Mouse (Mus musculus): ENCODE results near the gene Agt. TPM values are rescaled to one million over a fixed set of nuclear protein-coding genes. Genes with fewer than 3 reads are reported as not detected.
A peak's percentile ranks its signal among the peaks of the same experiment; 100 is the strongest.

Gene Agt
- polyA plus RNA-seq, 1 experiment = 0.27 TPM

DNA sequence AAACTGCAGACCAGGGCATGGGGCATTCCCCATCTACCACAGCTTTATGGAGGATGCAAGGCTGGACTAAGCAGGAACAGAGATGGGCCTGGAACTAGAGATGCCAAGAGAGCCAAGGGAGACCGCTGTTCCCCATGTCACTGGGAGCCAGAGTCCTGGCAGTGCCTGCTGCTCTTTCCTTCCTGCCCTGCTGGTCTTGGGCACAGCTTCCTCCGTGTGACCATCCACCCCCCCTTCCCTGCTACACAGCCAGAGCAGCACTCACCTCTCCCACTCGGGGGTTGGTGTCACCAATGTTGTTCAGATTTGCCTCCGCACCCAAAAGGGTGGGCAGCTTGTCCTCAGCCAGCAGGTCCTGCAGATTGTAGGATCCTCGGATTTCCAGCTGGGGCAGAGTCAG is 12.0 kb downstream of the Agt start:
- H3K4me3 ChIP-seq (replicated peaks) = peak overlapping the region; percentile 25

DNA sequence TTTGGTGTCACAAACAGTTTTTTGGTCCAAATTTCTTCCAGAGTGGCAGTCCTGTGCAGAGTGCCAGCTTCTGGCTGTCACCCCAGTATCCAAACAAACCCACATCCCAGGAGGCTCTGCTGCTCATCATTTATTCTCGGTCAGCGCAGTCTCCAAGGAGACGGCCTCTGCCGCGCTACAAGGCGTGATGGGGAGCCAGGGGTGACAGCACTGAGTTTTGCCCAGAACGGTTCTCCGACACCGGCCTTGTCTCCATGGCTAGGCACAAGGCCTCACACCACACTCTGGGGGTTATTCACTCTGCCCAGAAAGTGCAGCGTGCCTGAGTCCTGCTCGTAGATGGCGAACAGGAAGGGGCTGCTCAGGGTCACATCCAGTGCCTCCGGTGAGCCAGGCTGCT is 12.8 kb downstream of the Agt start:
- no peak for TF ChIP-seq FLI1 (IDR thresholded peaks at IDR 0.05; ENCODE audit: low read length)
- TF ChIP-seq GATA1 (IDR thresholded peaks at IDR 0.05; ENCODE audit: borderline replicate concordance, low read length) = no peak
- H3K9me3 ChIP-seq = no peaks in the 10 kb centered on the region
- peaks cover 22% of the 10 kb centered on the region for H3K27me3 ChIP-seq (replicated peaks)
- peaks cover 58% of the 10 kb centered on the region for H3K4me1 ChIP-seq
- peaks cover 14% of the 10 kb centered on the region for H3K36me3 ChIP-seq (replicated peaks; ENCODE audit: low read length)
- H3K4me3 ChIP-seq (replicated peaks) = no peak overlapping the region

More for the DNA sequence above, 12.0 kb downstream of the Agt start:
- peaks cover 6% of the 10 kb centered on the region for H3K36me3 ChIP-seq (replicated peaks; ENCODE audit: low read length)
- TF ChIP-seq GATA1 (IDR thresholded peaks at IDR 0.05; ENCODE audit: borderline replicate concordance, low read length) (no peak), FLI1 (IDR thresholded peaks at IDR 0.05; ENCODE audit: low read length) (no peak)
- no peaks in the 10 kb centered on the region for H3K9me3 ChIP-seq
- peaks cover 23% of the 10 kb centered on the region for H3K27me3 ChIP-seq (replicated peaks)
- peaks cover 66% of the 10 kb centered on the region for H3K4me1 ChIP-seq

DNA sequence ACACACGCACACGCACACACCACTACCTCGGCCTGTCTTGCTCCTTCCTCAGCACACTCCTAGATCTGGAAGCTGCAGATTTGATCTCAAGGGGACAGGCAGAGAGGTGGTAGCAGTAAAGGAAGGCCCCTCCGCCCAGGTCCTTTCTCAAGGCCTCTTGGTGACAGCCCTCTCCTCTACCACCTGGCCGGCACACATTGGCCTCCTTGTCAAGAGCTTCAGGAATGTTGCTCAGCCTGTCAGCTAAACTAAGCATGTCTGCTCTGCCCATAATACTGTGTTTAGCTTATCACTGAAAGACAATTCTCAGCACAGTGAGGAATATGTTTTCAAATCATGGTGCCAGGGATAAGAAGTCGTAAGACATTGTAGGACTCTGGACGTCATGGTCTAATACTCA is 13.3 kb downstream of the Agt start:
- peaks cover 53% of the 10 kb centered on the region for H3K4me1 ChIP-seq

DNA sequence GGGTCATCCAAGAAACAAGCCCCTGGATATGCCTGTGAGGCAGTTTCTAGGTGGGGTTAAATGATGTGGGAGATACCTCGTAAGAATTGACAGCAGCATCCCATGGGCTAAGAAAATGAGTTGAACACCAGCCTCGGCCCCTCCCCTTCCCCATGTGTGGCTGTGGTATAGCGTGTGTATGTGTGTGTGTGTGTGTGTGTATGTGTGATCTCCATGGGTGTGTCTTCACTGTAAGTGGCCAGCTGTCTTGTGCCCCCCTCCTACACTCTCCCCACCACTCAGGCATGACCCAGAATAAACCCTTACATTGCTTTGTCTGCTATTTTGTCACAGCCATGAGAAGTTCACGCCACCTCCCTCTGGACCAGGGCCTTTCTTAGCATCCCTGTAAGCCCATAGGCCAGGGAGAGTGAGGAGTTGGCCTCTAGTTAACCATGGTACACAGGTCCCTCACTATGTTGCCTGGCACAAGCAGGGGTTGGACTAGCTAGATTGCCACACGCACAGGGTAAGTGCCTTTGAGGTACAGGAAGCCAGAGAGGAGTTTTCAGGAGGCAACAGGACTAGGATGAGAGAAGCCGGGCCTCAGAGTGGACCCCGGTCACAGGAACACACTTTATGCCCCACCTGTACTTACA is 14.3 kb downstream of the Agt start:
- TF ChIP-seq FLI1 (IDR thresholded peaks at IDR 0.05; ENCODE audit: low read length) (no peak), GATA1 (IDR thresholded peaks at IDR 0.05; ENCODE audit: borderline replicate concordance, low read length) (no peak)
- H3K4me1 ChIP-seq = peaks cover 43% of the 10 kb centered on the region
- no peaks in the 10 kb centered on the region for H3K9me3 ChIP-seq
- H3K27me3 ChIP-seq (replicated peaks) = peaks cover 16% of the 10 kb centered on the region
- no peak overlapping the region for H3K4me3 ChIP-seq (replicated peaks)
- H3K36me3 ChIP-seq (replicated peaks; ENCODE audit: low read length) = peaks cover 28% of the 10 kb centered on the region

More for the DNA sequence above, 13.3 kb downstream of the Agt start:
- peaks cover 19% of the 10 kb centered on the region for H3K36me3 ChIP-seq (replicated peaks; ENCODE audit: low read length)
- H3K4me3 ChIP-seq (replicated peaks) = no peak overlapping the region
- peaks cover 22% of the 10 kb centered on the region for H3K27me3 ChIP-seq (replicated peaks)
- TF ChIP-seq FLI1 (IDR thresholded peaks at IDR 0.05; ENCODE audit: low read length) (no peak), GATA1 (IDR thresholded peaks at IDR 0.05; ENCODE audit: borderline replicate concordance, low read length) (no peak)
- no peaks in the 10 kb centered on the region for H3K9me3 ChIP-seq

DNA sequence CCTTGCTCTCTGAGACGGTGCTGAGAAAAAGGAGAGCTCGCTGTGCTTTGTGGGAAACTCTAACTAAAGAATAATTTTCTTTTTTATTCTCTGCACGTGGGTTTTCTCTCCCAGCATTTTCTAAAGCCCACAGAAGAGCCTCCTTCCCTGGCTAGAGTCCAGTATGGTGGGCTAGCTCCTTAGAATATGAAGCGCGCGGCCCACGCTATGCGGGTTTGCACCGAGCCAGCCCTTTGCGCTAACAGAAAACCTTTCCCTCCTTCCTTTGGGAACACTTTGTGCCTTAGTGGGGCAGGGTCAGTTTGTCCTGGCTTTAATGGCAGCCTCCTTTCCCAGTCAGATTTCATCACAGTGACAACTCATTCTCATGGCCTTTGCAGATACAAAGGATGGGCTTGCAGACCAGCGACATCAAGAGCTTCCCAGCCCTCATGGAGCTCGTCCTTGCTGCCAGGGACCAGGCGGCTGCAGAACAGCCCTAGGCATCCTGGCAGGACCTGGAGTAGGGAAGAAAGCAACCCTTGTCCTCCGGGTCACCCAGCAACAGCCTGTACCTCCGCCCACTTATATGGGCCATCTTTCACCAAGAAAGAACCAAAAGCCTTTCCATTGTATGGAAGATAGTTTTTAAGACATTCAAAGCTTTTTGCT is 18.4 kb downstream of the Agt start:
- no peaks in the 10 kb centered on the region for H3K9me3 ChIP-seq
- TF ChIP-seq GATA1 (IDR thresholded peaks at IDR 0.05; ENCODE audit: borderline replicate concordance, low read length) = no peak
- TF ChIP-seq FLI1 (IDR thresholded peaks at IDR 0.05; ENCODE audit: low read length) = no peak
- H3K4me3 ChIP-seq (replicated peaks) = no peak overlapping the region
- peaks cover 8% of the 10 kb centered on the region; the same call in 1 of the 2 replicates for H3K4me1 ChIP-seq
- no peaks in the 10 kb centered on the region for H3K27me3 ChIP-seq (replicated peaks)
- peaks cover 68% of the 10 kb centered on the region for H3K36me3 ChIP-seq (replicated peaks; ENCODE audit: low read length)

DNA sequence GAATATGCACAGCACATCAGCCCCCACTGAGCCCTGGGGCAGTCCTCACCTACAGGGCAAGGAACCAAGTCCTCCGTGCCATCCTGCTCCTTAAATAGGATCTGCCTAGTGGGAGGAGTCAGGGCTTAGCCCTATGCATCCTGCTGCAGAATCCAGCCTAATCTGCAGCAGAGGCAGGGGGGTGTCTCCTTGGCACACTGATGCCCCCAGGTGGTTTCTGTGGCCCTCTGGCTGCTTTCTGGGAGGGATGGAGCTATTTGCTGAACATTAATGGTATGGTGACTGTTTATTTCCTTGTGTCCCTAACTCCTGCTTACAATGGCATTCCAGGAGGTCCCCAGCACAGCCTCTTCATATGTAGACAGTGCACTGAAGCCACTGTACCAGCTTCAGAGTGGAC is 21.3 kb downstream of the Agt start:
- no peak for TF ChIP-seq GATA1 (IDR thresholded peaks at IDR 0.05; ENCODE audit: borderline replicate concordance, low read length)
- TF ChIP-seq FLI1 (IDR thresholded peaks at IDR 0.05; ENCODE audit: low read length) = no peak
- Histone ChIP-seq H3K27me3 (replicated peaks) (no peaks in the 10 kb centered on the region), H3K4me3 (replicated peaks) (no peak overlapping the region), H3K9me3 (no peaks in the 10 kb centered on the region), H3K4me1 (no peaks in the 10 kb centered on the region), H3K36me3 (replicated peaks; ENCODE audit: low read length) (peaks cover 96% of the 10 kb centered on the region)

DNA sequence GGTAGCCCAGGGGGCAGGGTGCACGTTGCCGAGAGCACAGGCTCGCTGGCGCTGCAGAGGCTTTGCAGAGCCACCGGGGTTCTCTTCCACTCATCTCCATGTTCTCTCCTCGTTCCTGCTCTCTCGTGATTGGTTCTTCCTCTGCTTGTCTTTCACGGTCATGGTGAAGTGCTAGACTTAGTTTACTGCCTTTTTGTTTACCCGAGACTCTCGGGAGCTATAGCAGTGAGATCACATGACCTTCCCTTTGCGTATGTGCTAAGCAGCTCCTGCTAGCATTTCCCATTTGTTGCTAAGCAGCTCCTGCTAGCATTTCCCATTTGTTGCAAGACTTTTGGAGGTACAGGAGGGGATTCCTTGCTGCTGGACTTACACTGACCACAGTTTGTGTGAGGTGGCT is 22.2 kb downstream of the Agt start:
- Histone ChIP-seq H3K9me3 (no peaks in the 10 kb centered on the region), H3K4me1 (no peaks in the 10 kb centered on the region), H3K4me3 (replicated peaks) (no peak overlapping the region), H3K36me3 (replicated peaks; ENCODE audit: low read length) (peaks cover 98% of the 10 kb centered on the region), H3K27me3 (replicated peaks) (no peaks in the 10 kb centered on the region)
- TF ChIP-seq FLI1 (IDR thresholded peaks at IDR 0.05; ENCODE audit: low read length) = no peak
- TF ChIP-seq GATA1 (IDR thresholded peaks at IDR 0.05; ENCODE audit: borderline replicate concordance, low read length) = no peak

DNA sequence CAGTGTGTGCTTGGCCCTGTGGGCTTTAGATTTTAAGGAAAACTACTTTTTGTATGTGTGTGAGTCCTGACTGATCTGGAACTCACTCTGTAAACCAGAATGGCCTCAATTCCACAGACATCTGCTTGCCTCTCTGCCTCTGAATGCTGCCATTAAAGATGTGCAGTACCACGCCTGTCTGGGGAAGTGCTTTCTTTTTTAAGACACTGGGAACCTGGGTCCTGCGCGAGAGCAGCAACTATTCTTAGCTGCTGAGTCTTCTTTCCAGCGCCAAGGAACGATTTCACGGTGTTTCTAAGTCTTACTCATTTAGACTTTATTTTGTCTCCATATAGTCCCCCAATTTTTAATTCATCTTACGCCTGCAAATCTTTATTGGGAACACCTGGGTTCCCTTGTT is 22.7 kb downstream of the Agt start:
- peaks cover 98% of the 10 kb centered on the region for H3K36me3 ChIP-seq (replicated peaks; ENCODE audit: low read length)
- no peak overlapping the region for H3K4me3 ChIP-seq (replicated peaks)
- H3K27me3 ChIP-seq (replicated peaks) = no peaks in the 10 kb centered on the region
- no peaks in the 10 kb centered on the region for H3K4me1 ChIP-seq
- TF ChIP-seq GATA1 (IDR thresholded peaks at IDR 0.05; ENCODE audit: borderline replicate concordance, low read length) (no peak), FLI1 (IDR thresholded peaks at IDR 0.05; ENCODE audit: low read length) (no peak)
- no peaks in the 10 kb centered on the region for H3K9me3 ChIP-seq

DNA sequence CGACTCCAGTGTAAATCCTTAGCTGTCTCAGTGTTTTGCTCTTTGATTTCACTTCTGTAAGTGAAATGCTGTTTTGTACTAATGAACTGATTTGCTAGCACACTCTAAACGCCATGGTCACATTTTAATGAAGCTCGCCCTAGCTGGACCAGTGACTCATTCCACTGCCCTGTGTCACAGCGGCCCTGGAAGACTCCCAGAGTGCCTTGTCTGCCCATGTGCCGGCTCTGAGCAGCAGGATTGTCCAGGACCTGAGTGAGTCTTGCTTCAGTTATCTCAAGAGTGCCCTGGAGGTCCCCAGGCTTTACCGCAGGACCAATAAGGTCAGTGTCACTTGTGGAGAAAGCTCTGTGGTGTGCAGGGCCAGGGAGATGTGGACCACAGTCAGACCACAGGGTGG is 23.1 kb downstream of the Agt start:
- Histone ChIP-seq H3K4me3 (replicated peaks) (no peak overlapping the region), H3K36me3 (replicated peaks; ENCODE audit: low read length) (peaks cover 98% of the 10 kb centered on the region), H3K4me1 (no peaks in the 10 kb centered on the region), H3K9me3 (no peaks in the 10 kb centered on the region), H3K27me3 (replicated peaks) (no peaks in the 10 kb centered on the region)
- no peak for TF ChIP-seq GATA1 (IDR thresholded peaks at IDR 0.05; ENCODE audit: borderline replicate concordance, low read length)
- TF ChIP-seq FLI1 (IDR thresholded peaks at IDR 0.05; ENCODE audit: low read length) = no peak

DNA sequence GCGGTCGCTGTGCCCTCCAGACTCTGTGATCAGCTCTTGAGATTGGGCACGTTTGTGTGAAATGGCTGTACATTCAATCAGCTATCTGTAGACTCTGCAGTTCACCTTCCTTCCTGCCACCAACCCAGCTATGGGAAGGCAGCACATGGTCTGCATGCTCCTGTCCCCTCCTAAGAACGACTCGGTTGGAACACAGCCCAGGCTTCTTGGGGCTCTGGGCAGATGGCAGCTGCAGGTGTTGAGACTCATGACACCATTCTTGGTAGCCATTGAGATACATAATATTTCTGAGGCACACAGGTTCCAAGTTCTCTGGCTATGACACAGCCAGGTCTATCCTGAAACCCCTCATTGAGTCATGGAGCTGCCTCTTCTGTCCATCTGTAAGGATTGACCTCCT is 26.2 kb downstream of the Agt start:
- Histone ChIP-seq H3K9me3 (no peaks in the 10 kb centered on the region), H3K4me1 (no peaks in the 10 kb centered on the region), H3K36me3 (replicated peaks; ENCODE audit: low read length) (peaks cover 99% of the 10 kb centered on the region), H3K4me3 (replicated peaks) (no peak overlapping the region), H3K27me3 (replicated peaks) (no peaks in the 10 kb centered on the region)
- TF ChIP-seq FLI1 (IDR thresholded peaks at IDR 0.05; ENCODE audit: low read length) (no peak), GATA1 (IDR thresholded peaks at IDR 0.05; ENCODE audit: borderline replicate concordance, low read length) (no peak)
